Mouse (Mus musculus) bone marrow, adult 2 months (tissue): ENCODE measurements at regions not wholly inside any gene's neighbourhood (a gene's known extent, or its start where the extent isn't known, plus 50 kb on each side); places are given as distances from the start of the nearest gene placed in this dataset.

ENCODE experiments used
- H3K27ac ChIP-seq: fragments of 200-500 bp; 2 replicates; pipeline ENCODE4 v1.5.1; 2012; ENCODE audit warnings: low read depth, mild to moderate bottlenecking, control low read depth, inconsistent platforms, low read length; ENCODE audit not compliant: control insufficient read depth, poor library complexity, insufficient read depth
- H3K4me1 ChIP-seq: fragments of 200-500 bp; 2 replicates; pipeline ENCODE4 v1.6.1; 2011; ENCODE audit warnings: low read length; ENCODE audit not compliant: control insufficient read depth, insufficient read depth
- H3K4me3 ChIP-seq: fragments of 200-500 bp; replicated peaks from 2 replicates; pipeline ENCODE3; 2011; ENCODE audit warnings: mild to moderate bottlenecking, low read depth, low read length, control low read depth; ENCODE audit not compliant: control insufficient read depth
- CTCF ChIP-seq: fragments of 200-500 bp; IDR thresholded peaks from 2 replicates; pipeline ENCODE4 v1.5.1; 2011; ENCODE audit warnings: low read length, control low read depth; ENCODE audit not compliant: control insufficient read depth, insufficient read depth
- POLR2A ChIP-seq: fragments of 200-500 bp; IDR thresholded peaks from 2 replicates; pipeline ENCODE4 v1.6.1; 2011; ENCODE audit warnings: low read depth, mild to moderate bottlenecking, control low read depth, low read length, borderline replicate concordance; ENCODE audit not compliant: control insufficient read depth
- WGBS: fragments of 180-500 bp; shearing (Covaris S2); methylation state at CpG from one replicate; pipeline ENCODE4 v1.1.7; 2018; 5-methylcytosine and 5-hydroxymethylcytosine counted together

- WGBS: 67% methylated on average over 7 of the region's 7 CpGs
- TF ChIP-seq CTCF (no peak), POLR2A (no peak)
- H3K27ac ChIP-seq: no peak overlapping the region
- H3K4me1 ChIP-seq: no peaks in the 10 kb centered on the region
- H3K4me3 ChIP-seq: no peak overlapping the region
Observed at GRCm38 (mm10) chr14:24763845-24764244, 276.9 kb downstream of the Rps24 start.

- H3K27ac ChIP-seq: no peak overlapping the region
- no peak overlapping the region for H3K4me3 ChIP-seq
- TF ChIP-seq CTCF (no peak), POLR2A (no peak)
- 70% methylated on average over 3 of the region's 3 CpGs for WGBS
- H3K4me1 ChIP-seq: no peaks in the 10 kb centered on the region
Observed at GRCm38 (mm10) chr14:24766260-24766659, 279.3 kb downstream of the Rps24 start.

- TF ChIP-seq POLR2A (no peak), CTCF (no peak)
- no peaks in the 10 kb centered on the region for H3K4me1 ChIP-seq
- H3K4me3 ChIP-seq: no peak overlapping the region
- no peak overlapping the region for H3K27ac ChIP-seq
- 63% methylated on average over 2 of the region's 2 CpGs for WGBS
Observed at GRCm38 (mm10) chr14:24766690-24767089, 279.8 kb downstream of the Rps24 start.

GRCm38 (mm10) chr14:24767316-24767715, 280.4 kb downstream of the Rps24 start:
- 65% methylated on average over 5 of the region's 5 CpGs for WGBS
- Histone ChIP-seq H3K4me3 (no peak overlapping the region), H3K27ac (no peak overlapping the region), H3K4me1 (no peaks in the 10 kb centered on the region; the same call in 1 of the 2 replicates)
- TF ChIP-seq POLR2A (no peak), CTCF (no peak)

GRCm38 (mm10) chr14:24767964-24768363, 281.0 kb downstream of the Rps24 start:
- Histone ChIP-seq H3K4me1 (no peaks in the 10 kb centered on the region; the same call in 1 of the 2 replicates), H3K27ac (no peak overlapping the region), H3K4me3 (no peak overlapping the region)
- no peak for TF ChIP-seq POLR2A
- TF ChIP-seq CTCF: no peak
- 84% methylated on average over 5 of the region's 5 CpGs for WGBS

- Histone ChIP-seq H3K27ac (no peak overlapping the region), H3K4me3 (no peak overlapping the region), H3K4me1 (no peaks in the 10 kb centered on the region; the same call in 1 of the 2 replicates)
- 59% methylated on average over 3 of the region's 3 CpGs for WGBS
- TF ChIP-seq POLR2A (no peak), CTCF (no peak)
Observed at GRCm38 (mm10) chr14:24769451-24769850, 282.5 kb downstream of the Rps24 start.

- Histone ChIP-seq H3K4me1 (no peaks in the 10 kb centered on the region; the same call in 1 of the 2 replicates), H3K4me3 (no peak overlapping the region), H3K27ac (no peak overlapping the region)
- TF ChIP-seq CTCF: no peak
- no peak for TF ChIP-seq POLR2A
- 72% methylated on average over 11 of the region's 11 CpGs for WGBS
Observed at GRCm38 (mm10) chr14:24770015-24770977, 283.4 kb downstream of the Rps24 start.

- WGBS: 83% methylated on average over 1 of the region's 1 CpGs
- Histone ChIP-seq H3K27ac (no peak overlapping the region), H3K4me1 (no peaks in the 10 kb centered on the region; the same call in 1 of the 2 replicates), H3K4me3 (no peak overlapping the region)
- TF ChIP-seq CTCF (no peak), POLR2A (no peak)
Observed at GRCm38 (mm10) chr14:24771663-24772062, 284.7 kb downstream of the Rps24 start.

GRCm38 (mm10) chr14:24772129-24772528, 285.2 kb downstream of the Rps24 start:
- no peak overlapping the region for H3K27ac ChIP-seq
- TF ChIP-seq CTCF (no peak), POLR2A (no peak)
- WGBS: 62% methylated on average over 4 of the region's 4 CpGs
- H3K4me1 ChIP-seq: no peaks in the 10 kb centered on the region; the same call in 1 of the 2 replicates
- H3K4me3 ChIP-seq: no peak overlapping the region
